Mouse (Mus musculus) megakaryocyte, embryonic 14.5 days (primary cell): Measurements from ENCODE around the gene Trpv6.

ENCODE experiments used
- FLI1 ChIP-seq: IDR thresholded peaks from 2 replicates; pipeline ENCODE4 v1.6.1; 2012; ENCODE audit warnings: low read length, inconsistent platforms, mixed read lengths
- GATA1 ChIP-seq: IDR thresholded peaks from 3 replicates; pipeline ENCODE4 v1.6.1; 2012; ENCODE audit warnings: mixed read lengths, low read length, inconsistent platforms, borderline replicate concordance

DNA sequence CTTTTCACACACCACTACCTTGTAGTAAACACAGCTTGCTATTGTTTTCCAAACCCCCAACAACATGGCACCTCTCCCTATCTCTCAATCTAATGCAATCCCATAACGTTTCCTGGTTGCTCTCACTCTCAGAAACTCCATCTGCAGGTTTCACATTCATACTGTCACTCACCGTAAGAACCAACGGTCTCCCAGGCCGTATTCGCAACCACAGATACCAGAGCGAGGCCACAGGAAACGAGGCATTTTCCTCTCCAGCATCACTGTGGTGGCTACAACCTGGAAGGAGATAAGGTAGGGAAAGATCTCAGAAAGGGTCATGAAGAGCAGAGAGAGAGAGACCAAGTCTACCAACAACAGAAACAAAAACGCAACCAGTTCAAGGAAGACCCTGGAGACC lies 18.4 kb upstream of the Trpv6 start:
- TF ChIP-seq FLI1 = no peak
- no peak for TF ChIP-seq GATA1
